In genomic region chr9:107685231-107685981, GRCm38 (mm10) we compare ENCODE assay signal across 8 mouse cellular contexts. TPM values are rescaled to one million over a fixed set of nuclear protein-coding genes. Genes with fewer than 3 reads are reported as not detected.
A peak's percentile ranks its signal among the peaks of the same experiment; 100 is the strongest.
DNase-seq lines count a peak whose midpoint lies in the region; ATAC-seq and TF ChIP-seq lines count a peak whose summit lies in the region.

No protein-coding gene starts in this region.

- H3K4me1 ChIP-seq in ES-E14 (ENCODE audit: control insufficient read depth in 2 of 2, insufficient read depth in 2 of 2, low read length in 2 of 2, poor library complexity in 1 of 2), result peaks cover 3 to 5% of the 10 kb centered on the region in 2 experiments; a peak in 2 of 4 replicates
- no peaks in the 10 kb centered on the region for H3K4me1 ChIP-seq in embryonic fibroblast, embryonic 13.5 days (ENCODE audit: control insufficient read depth, insufficient read depth, low read length)
- H3K4me1 ChIP-seq in hindbrain, embryonic 11.5 days (replicated peaks; ENCODE audit: control insufficient read depth, insufficient read depth, low read length), result no peaks in the 10 kb centered on the region
- H3K4me1 ChIP-seq in liver, adult 2 months (ENCODE audit: control insufficient read depth, insufficient read depth, low read length), result no peaks in the 10 kb centered on the region
- no peaks in the 10 kb centered on the region for H3K4me1 ChIP-seq in midbrain, postnatal 0 days (ENCODE audit: insufficient read depth, low read length)

- H3K27ac ChIP-seq in ES-E14 (ENCODE audit: insufficient read depth, low read depth, low read length, poor library complexity, severe bottlenecking), result no peak overlapping the region
- H3K27ac ChIP-seq in embryonic fibroblast, embryonic 13.5 days (ENCODE audit: insufficient read depth, low read length), result no peak overlapping the region
- H3K27ac ChIP-seq in hindbrain, embryonic 11.5 days (ENCODE audit: low read depth, low read length), result no peak overlapping the region
- H3K27ac ChIP-seq in liver, adult 2 months (replicated peaks; ENCODE audit: insufficient read depth, low read depth, low read length), result 0 out of 2 replicates have a peak overlapping the region, but pooled peaks have one; percentile 5
- H3K27ac ChIP-seq in midbrain, postnatal 0 days (ENCODE audit: low read depth, low read length), result no peak overlapping the region

- no peaks in the 10 kb centered on the region for H3K9me3 ChIP-seq in ES-E14 (ENCODE audit: control insufficient read depth, insufficient read depth, low read depth, low read length)
- no peaks in the 10 kb centered on the region for H3K9me3 ChIP-seq in hindbrain, embryonic 11.5 days (ENCODE audit: control insufficient read depth, low read length)
- H3K9me3 ChIP-seq in midbrain, postnatal 0 days (ENCODE audit: low read length), result no peaks in the 10 kb centered on the region

- H3K79me2 ChIP-seq in liver, adult 2 months (ENCODE audit: control insufficient read depth, insufficient read depth, low read length), result no peaks in the 10 kb centered on the region

- H3K9ac ChIP-seq in ES-E14 (ENCODE audit: insufficient read depth, low read depth, low read length, poor library complexity, severe bottlenecking), result no peak overlapping the region
- H3K9ac ChIP-seq in hindbrain, embryonic 11.5 days (ENCODE audit: low read depth, low read length), result no peak overlapping the region
- H3K9ac ChIP-seq in liver, adult 2 months (ENCODE audit: low read depth, low read length), result no peak overlapping the region
- H3K9ac ChIP-seq in midbrain, postnatal 0 days (replicated peaks; ENCODE audit: low read length, poor library complexity, severe bottlenecking), result no peak overlapping the region

- no peak overlapping the region for H3K4me2 ChIP-seq in hindbrain, embryonic 11.5 days (replicated peaks; ENCODE audit: low read depth, low read length)
- no peak overlapping the region for H3K4me2 ChIP-seq in midbrain, postnatal 0 days (ENCODE audit: low read depth, low read length, poor library complexity, severe bottlenecking)

- H3K36me3 ChIP-seq in ES-E14 (ENCODE audit: control insufficient read depth, insufficient read depth, low read length, poor library complexity, severe bottlenecking), result no peaks in the 10 kb centered on the region; the same call in 1 of the 2 replicates
- H3K36me3 ChIP-seq in hindbrain, embryonic 11.5 days (ENCODE audit: control insufficient read depth, insufficient read depth, low read length), result 0 out of 2 replicates have a peak, but pooled peaks cover 3% of the 10 kb centered on the region
- H3K36me3 ChIP-seq in liver, adult 2 months (ENCODE audit: control insufficient read depth, insufficient read depth, low read length), result no peaks in the 10 kb centered on the region
- peaks cover 36% of the 10 kb centered on the region for H3K36me3 ChIP-seq in midbrain, postnatal 0 days (ENCODE audit: insufficient read depth, low read length)

- 39% methylated on average over 17 of the region's 17 CpGs for WGBS in hindbrain, embryonic 11.5 days
- WGBS in liver, adult 2 months, result 62% methylated on average over 17 of the region's 17 CpGs
- 40% methylated on average over 17 of the region's 17 CpGs for WGBS in midbrain, postnatal 0 days

- in situ Hi-C loops in ES-E14 (cut with MboI; ENCODE audit: low sequenced_read_pairs in 2 of 2, unreplicated experiment in 2 of 2), result loop anchor here in 1 of 2 experiments (5.0 kb wide), 1 partner anchor 52 kb away; no protein-coding TSS in a partner anchor

- no peak overlapping the region for H3K4me3 ChIP-seq in ES-E14 (ENCODE audit: insufficient read depth in 1 of 2, low read depth in 1 of 2, low read length in 2 of 2, poor library complexity in 1 of 2, severe bottlenecking in 1 of 2)
- no peak overlapping the region for H3K4me3 ChIP-seq in embryonic fibroblast, embryonic 13.5 days (ENCODE audit: insufficient read depth, low read length)
- H3K4me3 ChIP-seq in hindbrain, embryonic 11.5 days (ENCODE audit: low read depth, low read length), result no peak overlapping the region
- no peak overlapping the region for H3K4me3 ChIP-seq in liver, adult 2 months (ENCODE audit: insufficient read depth, low read depth, low read length)
- no peak overlapping the region for H3K4me3 ChIP-seq in midbrain, postnatal 0 days (ENCODE audit: low read depth, low read length)

- peak; percentile 85 for ATAC-seq in hindbrain, embryonic 11.5 days (ENCODE audit: low FRiP score)
- ATAC-seq in midbrain, postnatal 0 days (ENCODE audit: low FRiP score), result peak; percentile 64

- no peaks in the 10 kb centered on the region for H3K27me3 ChIP-seq in hindbrain, embryonic 11.5 days (ENCODE audit: control insufficient read depth, insufficient read depth, low read length)
- H3K27me3 ChIP-seq in liver, adult 2 months (ENCODE audit: control insufficient read depth, insufficient read depth, low read length), result no peaks in the 10 kb centered on the region
- H3K27me3 ChIP-seq in midbrain, postnatal 0 days (ENCODE audit: insufficient read depth, low read length), result no peaks in the 10 kb centered on the region

- peak; percentile 97 for DNase-seq in heart, adult 11 months
- no peak for DNase-seq in heart, adult 8-10 months (ENCODE audit: low spot score)
- DNase-seq in ES-E14 (ENCODE audit: low read depth, low spot score), result no peak
- peak; percentile 77 for DNase-seq in hindbrain, embryonic 11.5 days (ENCODE audit: low spot score)
- DNase-seq in liver, adult 2 months (ENCODE audit: extremely low read depth, low read depth, low spot score), result no peak
- peak; percentile 62 for DNase-seq in midbrain, postnatal 0 days (ENCODE audit: low spot score)
- DNase-seq in urinary bladder, adult 18-20 months (ENCODE audit: low spot score in 2 of 2), result no peak

- peak; percentile 87 for TF ChIP-seq CTCF in embryonic fibroblast, embryonic 13.5 days (IDR thresholded peaks at IDR 0.05; ENCODE audit: borderline replicate concordance, insufficient read depth, low read length)
- peak; percentile 70 for TF ChIP-seq CTCF in liver, adult 2 months (IDR thresholded peaks at IDR 0.05; ENCODE audit: low read depth, low read length)
- TF ChIP-seq CTCF in midbrain, postnatal 0 days (IDR thresholded peaks at IDR 0.05), result peak; percentile 90

- no peak for TF ChIP-seq POLR2A in embryonic fibroblast, embryonic 13.5 days (IDR thresholded peaks at IDR 0.05; ENCODE audit: low read depth, low read length)
- TF ChIP-seq POLR2A in liver, adult 2 months (IDR thresholded peaks at IDR 0.05; ENCODE audit: extremely low read depth, insufficient read depth, low read length), result no peak

TF ChIP-seq in ES-E14, 5 proteins besides CTCF, POLR2A, EP300 and RAD21:
- TF ChIP-seq ZC3H11A (IDR thresholded peaks at IDR 0.05; ENCODE audit: borderline replicate concordance, low read depth, low read length) (peak; percentile 38; the same call in 1 of the 2 replicates), HCFC1 (IDR thresholded peaks at IDR 0.05; ENCODE audit: borderline replicate concordance, insufficient read depth, low read length) (no peak), MAFK (IDR thresholded peaks at IDR 0.05; ENCODE audit: insufficient read depth, low read depth, low read length) (no peak), ZNF384 (IDR thresholded peaks at IDR 0.05; ENCODE audit: low read depth, low read length) (no peak), CHD2 (IDR thresholded peaks at IDR 0.05; ENCODE audit: low read depth, low read length) (no peak)

RNA-seq across cellular contexts. Expression of gene Gnat1, which starts 5.9 kb away (rescaled TPM):
- total RNA-seq in heart, adult 8-10 months (2022), result not detected
- total RNA-seq in ES-E14 (2012; rRNA removed), result 1.2 and 1.8 TPM in 2 replicates
- polyA plus RNA-seq in embryonic fibroblast, embryonic 13.5 days (2011; ENCODE audit: insufficient read length, low read depth, missing spikeins), result not detected in 2 replicates
- polyA plus RNA-seq in hindbrain, embryonic 11.5 days (2014; fragmentation: Nextera tagmentation; extraction: Ambion mirVana), result 0.84 and 1.2 TPM in 2 replicates
- 3.2 and 6.3 TPM in 2 replicates for total RNA-seq in liver, adult 2 months (2014; rRNA removed)
- polyA plus RNA-seq in liver, adult 2 months (2012; rRNA removed), result 5.5 and 7.1 TPM in 2 replicates
- 0.52 and 0.55 TPM in 2 replicates for total RNA-seq in midbrain, postnatal 0 days (2014; rRNA removed)
- 2.3 and 2.6 TPM in 2 replicates for polyA plus RNA-seq in midbrain, postnatal 0 days (2015; fragmentation: Nextera tagmentation; extraction: Ambion mirVana)

RNA-seq across cellular contexts. Expression of gene Slc38a3, which starts 16.1 kb away (rescaled TPM):
- 10 to 100 TPM; 62.8 to 91.0 (median 81.6) TPM for total RNA-seq in heart, adult 8-10 months (2022)
- 2.9 and 8.9 TPM in 2 replicates for total RNA-seq in ES-E14 (2012; rRNA removed)
- 1.1 TPM in 1 of 2 replicates, not detected in the other for polyA plus RNA-seq in embryonic fibroblast, embryonic 13.5 days (2011; ENCODE audit: insufficient read length, low read depth, missing spikeins)
- 8.0 and 9.8 TPM in 2 replicates for polyA plus RNA-seq in hindbrain, embryonic 11.5 days (2014; fragmentation: Nextera tagmentation; extraction: Ambion mirVana)
- 982 and 1,378 TPM in 2 replicates for total RNA-seq in liver, adult 2 months (2014; rRNA removed)
- polyA plus RNA-seq in liver, adult 2 months (2012; rRNA removed), result 3,567 and 4,585 TPM in 2 replicates
- 70.0 and 94.5 TPM in 2 replicates for total RNA-seq in midbrain, postnatal 0 days (2014; rRNA removed)
- polyA plus RNA-seq in midbrain, postnatal 0 days (2015; fragmentation: Nextera tagmentation; extraction: Ambion mirVana), result 37.6 and 44.6 TPM in 2 replicates

RNA-seq across cellular contexts. Expression of gene Sema3f, which starts 24.9 kb away (rescaled TPM):
- 10 to 100 TPM; 11.9 to 16.5 (median 14.3) TPM for total RNA-seq in heart, adult 8-10 months (2022)
- 11.5 and 11.6 TPM in 2 replicates for total RNA-seq in ES-E14 (2012; rRNA removed)
- 68.0 and 88.1 TPM in 2 replicates for polyA plus RNA-seq in embryonic fibroblast, embryonic 13.5 days (2011; ENCODE audit: insufficient read length, low read depth, missing spikeins)
- polyA plus RNA-seq in hindbrain, embryonic 11.5 days (2014; fragmentation: Nextera tagmentation; extraction: Ambion mirVana), result 10.7 and 12.0 TPM in 2 replicates
- 3.5 and 4.6 TPM in 2 replicates for total RNA-seq in liver, adult 2 months (2014; rRNA removed)
- polyA plus RNA-seq in liver, adult 2 months (2012; rRNA removed), result 6.7 and 8.9 TPM in 2 replicates
- total RNA-seq in midbrain, postnatal 0 days (2014; rRNA removed), result 115 and 120 TPM in 2 replicates
- 13.5 and 14.1 TPM in 2 replicates for polyA plus RNA-seq in midbrain, postnatal 0 days (2015; fragmentation: Nextera tagmentation; extraction: Ambion mirVana)

RNA-seq across cellular contexts. Expression of gene Gnai2, which starts 50.2 kb away (rescaled TPM):
- total RNA-seq in heart, adult 8-10 months (2022), result 100 to 1,000 TPM; 227 to 299 (median 259) TPM
- 178 and 232 TPM in 2 replicates for total RNA-seq in ES-E14 (2012; rRNA removed)
- polyA plus RNA-seq in embryonic fibroblast, embryonic 13.5 days (2011; ENCODE audit: insufficient read length, low read depth, missing spikeins), result 388 and 402 TPM in 2 replicates
- polyA plus RNA-seq in hindbrain, embryonic 11.5 days (2014; fragmentation: Nextera tagmentation; extraction: Ambion mirVana), result 529 and 534 TPM in 2 replicates
- total RNA-seq in liver, adult 2 months (2014; rRNA removed), result 31.6 and 44.8 TPM in 2 replicates
- 117 and 122 TPM in 2 replicates for polyA plus RNA-seq in liver, adult 2 months (2012; rRNA removed)
- total RNA-seq in midbrain, postnatal 0 days (2014; rRNA removed), result 224 and 241 TPM in 2 replicates
- 260 and 264 TPM in 2 replicates for polyA plus RNA-seq in midbrain, postnatal 0 days (2015; fragmentation: Nextera tagmentation; extraction: Ambion mirVana)

Comparison
In these comparisons a context has a peak if more than half of its experiments do, and no peak if none do; other contexts are left out.
1. DNase-seq: peak in heart, adult 11 months (single experiment), hindbrain, embryonic 11.5 days (single experiment) and midbrain, postnatal 0 days (single experiment); none in heart, adult 8-10 months (single experiment), ES-E14 (single experiment), liver, adult 2 months (single experiment) and urinary bladder, adult 18-20 months (0 of 2).
2. Peak in every context shown above with its lines, with median percentiles within 50 percentile points of each other: CTCF ChIP-seq.